Mouse (Mus musculus): ENCODE data around the gene Cnga2.

DNA sequence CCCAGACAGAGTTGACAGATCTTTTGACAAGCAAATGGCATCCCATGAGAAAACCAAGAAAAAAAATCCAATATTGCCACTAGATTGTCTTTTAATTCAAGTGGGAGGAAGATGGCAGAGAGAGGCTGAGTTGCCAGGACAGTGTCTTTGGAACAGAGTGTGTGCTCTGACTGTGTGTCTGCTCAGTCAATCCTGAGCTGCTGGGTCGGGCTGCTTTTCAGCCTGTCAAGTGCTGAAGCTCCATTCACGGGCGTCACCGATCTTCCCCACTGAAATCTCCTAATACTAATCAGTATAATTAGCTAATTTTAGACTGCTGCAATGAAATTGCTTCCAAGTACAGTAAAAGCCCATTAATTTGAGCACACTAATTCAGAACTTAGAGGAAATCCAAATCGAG lies 20.3 kb upstream of the Cnga2 start:
- TF ChIP-seq CTCF (IDR thresholded peaks at IDR 0.05; ENCODE audit: borderline replicate concordance, insufficient read depth, low read length) (no peak), POLR2A (IDR thresholded peaks at IDR 0.05; ENCODE audit: low read depth, low read length) (no peak)
